Mouse (Mus musculus) intestine, embryonic 16.5 days (tissue): ENCODE data around the gene Adamts16. TPM values are rescaled to one million over a fixed set of nuclear protein-coding genes. Genes with fewer than 3 reads are reported as not detected.

Experiments
- ATAC-seq: fragments of 200-750 bp; cut with Nextera tagmentation; 2 replicates; pipeline ENCODE4 v1.8.0; 2017; ENCODE audit warnings: moderate TSS enrichment, moderate library complexity
- H3K27ac ChIP-seq: fragments of 300-500 bp; sonication (generic); 2 replicates; pipeline ENCODE4 v1.5.1; 2014; ENCODE audit warnings: mild to moderate bottlenecking, low read length
- H3K27me3 ChIP-seq: fragments of 300-500 bp; sonication (generic); replicated peaks from 2 replicates; pipeline ENCODE4 v1.6.1; 2014; ENCODE audit warnings: low read length, control low read depth, mixed read lengths; ENCODE audit not compliant: control insufficient read depth, insufficient read depth
- H3K36me3 ChIP-seq: fragments of 300-500 bp; sonication (generic); 2 replicates; pipeline ENCODE4 v1.6.1; 2014; ENCODE audit warnings: low read length, control low read depth; ENCODE audit not compliant: control insufficient read depth, insufficient read depth
- H3K4me1 ChIP-seq: fragments of 300-500 bp; sonication (generic); 2 replicates; pipeline ENCODE4 v1.6.1; 2014; ENCODE audit warnings: low read length, control low read depth, mixed read lengths; ENCODE audit not compliant: control insufficient read depth, insufficient read depth
- H3K4me2 ChIP-seq: fragments of 300-500 bp; sonication (generic); 2 replicates; pipeline ENCODE4 v1.6.1; 2014; ENCODE audit warnings: low read depth, low read length, control low read depth
- H3K4me3 ChIP-seq: fragments of 300-500 bp; sonication (generic); 2 replicates; pipeline ENCODE4 v1.5.1; 2014; ENCODE audit warnings: mild to moderate bottlenecking, low read length
- H3K9ac ChIP-seq: fragments of 300-500 bp; sonication (generic); 2 replicates; pipeline ENCODE4 v1.6.1; 2014; ENCODE audit warnings: low read depth, low read length
- H3K9me3 ChIP-seq: fragments of 300-500 bp; sonication (generic); 2 replicates; pipeline ENCODE4 v1.6.1; 2016; ENCODE audit warnings: low read length, control low read depth; ENCODE audit not compliant: control insufficient read depth
- WGBS: fragments of 180-500 bp; shearing (Covaris S2); extraction: QIAGEN DNeasy Blood & Tissue Kit; methylation state at CpG from one replicate; pipeline ENCODE4 v1.1.7; 2014; 5-methylcytosine and 5-hydroxymethylcytosine counted together
- polyA plus RNA-seq: library from polyadenylated mRNA; unstranded; fragments of >200 nt; fragmentation: Nextera tagmentation; extraction: Ambion mirVana; gene quantifications from 2 replicates; pipeline ENCODE4 v1.2.1, GENCODE M21; 2015

The Adamts16 gene
- polyA plus RNA-seq, 1 experiment from 2014 or later = 1.4 TPM

DNA sequence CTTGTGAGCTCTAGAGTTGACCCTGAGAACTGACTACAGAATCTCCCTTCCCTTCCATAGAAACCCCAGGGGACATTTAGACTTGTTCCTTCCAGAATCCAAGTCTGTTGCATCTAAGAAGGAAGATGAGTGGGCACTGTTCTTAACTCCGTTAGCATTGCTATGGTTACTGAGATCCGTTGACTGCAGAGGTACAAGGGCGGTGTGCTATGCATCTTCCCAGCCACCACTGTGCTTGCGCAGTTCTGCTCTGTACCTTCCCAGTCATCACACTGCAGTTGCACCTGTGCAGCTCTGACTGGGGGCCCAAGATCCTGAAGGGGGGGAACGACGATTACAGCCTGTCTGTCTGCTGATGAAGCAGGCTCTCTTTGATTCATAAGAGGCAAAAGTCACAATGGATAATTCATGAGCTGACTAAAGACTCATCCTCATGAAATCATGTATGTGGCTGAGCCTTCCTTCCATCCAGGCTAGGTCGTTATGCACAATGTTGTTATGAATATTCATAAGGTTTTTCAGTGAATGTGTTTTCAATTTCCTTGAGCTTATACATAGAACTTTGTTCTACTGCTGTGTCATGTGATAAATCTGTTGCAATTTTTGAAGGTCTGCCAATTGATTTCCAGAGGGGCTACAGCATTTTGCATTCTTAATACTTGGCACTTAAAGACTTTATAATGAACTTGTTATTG lies 127.4 kb downstream of the Adamts16 start:
- no peaks in the 10 kb centered on the region for H3K36me3 ChIP-seq
- no peak for ATAC-seq
- 84% methylated on average over 7 of the region's 7 CpGs for WGBS

DNA sequence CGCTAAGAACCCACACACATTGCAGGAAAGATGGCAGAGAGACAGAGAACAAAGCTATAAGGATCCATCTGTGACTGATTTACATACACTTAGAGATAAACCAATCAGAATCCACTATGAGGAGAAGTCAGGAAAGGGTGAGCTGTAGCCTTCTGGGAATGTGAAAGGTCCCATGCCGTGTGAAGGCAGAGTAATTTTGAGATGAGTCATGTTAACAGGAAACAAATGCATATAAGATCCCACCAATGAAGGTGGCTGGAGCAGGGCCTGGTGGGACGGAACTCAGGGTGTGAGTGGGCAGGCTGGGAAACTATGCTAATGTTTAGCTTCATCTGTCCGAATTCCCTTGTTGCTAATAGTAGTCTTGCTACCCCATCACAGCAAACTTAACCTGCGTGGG lies 128.3 kb downstream of the Adamts16 start:
- Histone ChIP-seq H3K9me3 (no peaks in the 10 kb centered on the region), H3K4me2 (no peak overlapping the region), H3K4me3 (no peak overlapping the region), H3K36me3 (no peaks in the 10 kb centered on the region), H3K4me1 (no peaks in the 10 kb centered on the region), H3K27me3 (no peaks in the 10 kb centered on the region), H3K9ac (no peak overlapping the region), H3K27ac (no peak overlapping the region)
- WGBS = 67% methylated on average over 5 of the region's 5 CpGs
- no peak for ATAC-seq

More for the DNA sequence above, 127.4 kb downstream of the Adamts16 start:
- no peaks in the 10 kb centered on the region for H3K27me3 ChIP-seq
- H3K4me3 ChIP-seq = no peak overlapping the region
- H3K4me1 ChIP-seq = no peaks in the 10 kb centered on the region
- H3K4me2 ChIP-seq = no peak overlapping the region
- no peaks in the 10 kb centered on the region for H3K9me3 ChIP-seq
- no peak overlapping the region for H3K9ac ChIP-seq
- H3K27ac ChIP-seq = no peak overlapping the region

GRCm38 (mm10) chr13:70707158-70707854 lies 134.3 kb downstream of the Adamts16 start:
- Histone ChIP-seq H3K4me3 (no peak overlapping the region), H3K4me2 (no peak overlapping the region), H3K9ac (no peak overlapping the region), H3K9me3 (no peaks in the 10 kb centered on the region), H3K4me1 (0 out of 2 replicates have a peak, but pooled peaks cover 4% of the 10 kb centered on the region), H3K36me3 (no peaks in the 10 kb centered on the region), H3K27ac (no peak overlapping the region), H3K27me3 (no peaks in the 10 kb centered on the region)
- ATAC-seq = no peak
- 82% methylated on average over 5 of the region's 5 CpGs for WGBS

DNA sequence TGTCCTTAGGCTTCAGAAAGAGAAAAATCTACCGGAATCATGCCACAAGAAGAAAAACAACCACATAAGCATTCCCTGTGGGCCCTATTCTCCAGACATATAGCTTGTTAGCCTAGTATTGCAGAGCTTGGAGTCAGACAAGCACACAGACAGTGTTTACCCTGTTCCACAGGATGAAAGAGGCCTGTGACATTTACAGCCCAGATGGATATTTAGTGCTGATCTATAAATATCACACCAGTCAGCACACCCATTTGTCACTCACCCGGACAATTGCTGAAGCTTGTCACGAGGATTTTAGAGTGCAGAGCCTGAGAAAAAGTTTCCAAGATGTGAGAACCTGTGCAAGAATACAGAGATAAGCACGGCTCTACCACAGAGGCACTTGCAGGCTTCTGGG lies 138.7 kb downstream of the Adamts16 start:
- Histone ChIP-seq H3K27me3 (no peaks in the 10 kb centered on the region), H3K4me2 (no peak overlapping the region), H3K4me3 (no peak overlapping the region), H3K27ac (no peak overlapping the region), H3K4me1 (0 out of 2 replicates have a peak, but pooled peaks cover 4% of the 10 kb centered on the region), H3K9ac (no peak overlapping the region), H3K36me3 (no peaks in the 10 kb centered on the region), H3K9me3 (no peaks in the 10 kb centered on the region)
- ATAC-seq = no peak
- 15% methylated on average over 4 of the region's 4 CpGs for WGBS

- no peak for ATAC-seq
- Histone ChIP-seq H3K4me3 (no peak overlapping the region), H3K27me3 (no peaks in the 10 kb centered on the region), H3K9ac (no peak overlapping the region), H3K9me3 (no peaks in the 10 kb centered on the region), H3K27ac (no peak overlapping the region), H3K4me2 (no peak overlapping the region), H3K36me3 (no peaks in the 10 kb centered on the region), H3K4me1 (0 out of 2 replicates have a peak, but pooled peaks cover 4% of the 10 kb centered on the region)
- WGBS = 80% methylated on average over 4 of the region's 4 CpGs
These were observed 142.7 kb downstream of the Adamts16 start for GRCm38 (mm10) chr13:70698812-70699387.

- Histone ChIP-seq H3K9me3 (no peaks in the 10 kb centered on the region), H3K4me2 (no peak overlapping the region), H3K9ac (no peak overlapping the region), H3K4me3 (no peak overlapping the region), H3K36me3 (no peaks in the 10 kb centered on the region), H3K27ac (no peak overlapping the region), H3K27me3 (no peaks in the 10 kb centered on the region), H3K4me1 (no peaks in the 10 kb centered on the region)
- WGBS = 26% methylated on average over 2 of the region's 2 CpGs
- ATAC-seq = no peak
These were observed 152.1 kb downstream of the Adamts16 start for GRCm38 (mm10) chr13:70689452-70689960.

- Histone ChIP-seq H3K4me3 (no peak overlapping the region), H3K9me3 (no peaks in the 10 kb centered on the region), H3K27me3 (no peaks in the 10 kb centered on the region), H3K9ac (no peak overlapping the region), H3K4me2 (no peak overlapping the region), H3K36me3 (no peaks in the 10 kb centered on the region), H3K4me1 (0 out of 2 replicates have a peak, but pooled peaks cover 2% of the 10 kb centered on the region), H3K27ac (no peak overlapping the region)
- no peak for ATAC-seq
- 76% methylated on average over 5 of the region's 5 CpGs for WGBS
These were observed 155.8 kb downstream of the Adamts16 start for GRCm38 (mm10) chr13:70685825-70686224.

DNA sequence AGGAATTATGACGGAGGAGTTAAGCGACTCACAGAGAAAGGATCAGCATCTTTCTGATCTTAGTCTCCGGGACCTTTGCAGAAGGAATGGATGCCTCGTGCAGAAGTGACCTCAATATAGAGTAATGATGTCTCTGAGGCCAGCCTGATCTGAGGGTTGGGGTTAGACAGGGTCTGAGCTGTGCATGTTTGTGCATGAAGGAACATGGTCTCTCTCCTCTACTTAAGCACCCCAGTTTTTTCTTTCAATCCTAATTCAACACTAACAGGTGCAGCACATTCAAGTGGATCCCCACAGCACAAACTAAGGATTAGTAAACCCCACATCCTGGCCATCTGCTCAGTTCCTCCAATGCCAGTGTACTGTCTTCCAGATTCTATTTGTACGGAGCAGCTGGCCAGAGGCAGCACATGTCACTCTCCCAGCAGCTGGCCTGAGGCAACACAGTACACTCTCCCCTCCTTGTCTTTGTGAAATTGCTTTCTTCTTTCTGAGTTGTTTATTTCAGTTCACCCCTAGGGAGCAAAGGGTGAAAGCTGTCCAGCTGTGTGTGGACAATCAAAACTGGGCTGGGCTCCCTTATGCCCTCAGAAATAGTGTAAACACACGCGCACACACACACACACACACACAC lies 156.5 kb downstream of the Adamts16 start:
- no peaks in the 10 kb centered on the region for H3K36me3 ChIP-seq
- ATAC-seq = no peak
- H3K4me2 ChIP-seq = no peak overlapping the region
- WGBS = 64% methylated on average over 7 of the region's 7 CpGs
- H3K9me3 ChIP-seq = no peaks in the 10 kb centered on the region
- H3K9ac ChIP-seq = no peak overlapping the region
- no peak overlapping the region for H3K27ac ChIP-seq
- H3K4me1 ChIP-seq = 0 out of 2 replicates have a peak, but pooled peaks cover 2% of the 10 kb centered on the region
- H3K4me3 ChIP-seq = no peak overlapping the region
- H3K27me3 ChIP-seq = no peaks in the 10 kb centered on the region
